Mouse (Mus musculus) MEL (cell line): ENCODE data around the gene Fbn1.
A peak's percentile ranks its signal among the peaks of the same experiment; 100 is the strongest.

ENCODE experiments used
- CTCF ChIP-seq, 3 experiments: IDR thresholded peaks in 2 of 3; conservative IDR thresholded peaks in 1 of 3; 2 replicates each; pipeline ENCODE4 v1.5.1; 2011 to 2012; ENCODE audit warnings: low read length in 3 of 3, low read depth in 2 of 3, mild to moderate bottlenecking in 2 of 3, improper control_type of control experiment in 1 of 3, inconsistent platforms in 1 of 3, mixed read lengths in 1 of 3, moderate library complexity in 1 of 3; ENCODE audit not compliant: control insufficient read depth in 1 of 3, insufficient read depth in 1 of 3, poor library complexity in 1 of 3, severe bottlenecking in 1 of 3
- E2F4 ChIP-seq: IDR thresholded peaks from 2 replicates; pipeline ENCODE4 v1.6.1; 2011; ENCODE audit warnings: low read depth, low read length, improper control_type of control experiment, borderline replicate concordance
- EP300 ChIP-seq, 2 experiments: IDR thresholded peaks; 2 replicates each; pipeline ENCODE4 v1.6.1; 2011; ENCODE audit warnings: improper control_type of control experiment in 2 of 2, low read length in 2 of 2, low read depth in 1 of 2, mild to moderate bottlenecking in 1 of 2
- GABPA ChIP-seq: IDR thresholded peaks from 2 replicates; pipeline ENCODE4 v1.6.1; 2012; ENCODE audit warnings: low read depth, mild to moderate bottlenecking, inconsistent platforms, low read length, improper control_type of control experiment, moderate library complexity
- JUND ChIP-seq: IDR thresholded peaks from 2 replicates; pipeline ENCODE4 v1.6.1; 2011; ENCODE audit warnings: low read depth, mild to moderate bottlenecking, improper control_type of control experiment, low read length
- MAX ChIP-seq: IDR thresholded peaks from 2 replicates; pipeline ENCODE4 v1.6.1; 2011; ENCODE audit warnings: low read length, improper control_type of control experiment
- MXI1 ChIP-seq: IDR thresholded peaks from 2 replicates; pipeline ENCODE4 v1.6.1; 2011; ENCODE audit warnings: mild to moderate bottlenecking, low read depth, low read length, improper control_type of control experiment
- USF1 ChIP-seq: IDR thresholded peaks from 2 replicates; pipeline ENCODE4 v1.6.1; 2014; ENCODE audit warnings: low read depth, mild to moderate bottlenecking, inconsistent platforms, low read length, improper control_type of control experiment, moderate library complexity
- ZC3H11A ChIP-seq: IDR thresholded peaks from 2 replicates; pipeline ENCODE4 v1.6.1; 2012; ENCODE audit warnings: low read depth, mild to moderate bottlenecking, inconsistent platforms, low read length, improper control_type of control experiment

GRCm38 (mm10) chr2:125515291-125516057 is 7.7 kb upstream of the Fbn1 start:
- TF ChIP-seq EP300 (IDR thresholded peaks at IDR 0.05; ENCODE audit: low read depth in 1 of 2, low read length in 2 of 2) = peak; percentile 63 to 80
- no peak for TF ChIP-seq USF1
- no peak for TF ChIP-seq E2F4
- no peak for TF ChIP-seq CTCF (IDR thresholded peaks at IDR 0.05 in 2 of 3, conservative IDR thresholded peaks at IDR 0.05 in 1 of 3; ENCODE audit: control insufficient read depth in 1 of 3, insufficient read depth in 1 of 3, low read depth in 2 of 3, low read length in 3 of 3, poor library complexity in 1 of 3, severe bottlenecking in 1 of 3)
- TF ChIP-seq JUND = no peak
- no peak; the same call in 1 of the 2 replicates for TF ChIP-seq MXI1
- TF ChIP-seq GABPA = no peak
- TF ChIP-seq ZC3H11A = no peak
- TF ChIP-seq MAX = no peak
